Mouse (Mus musculus) gastrocnemius, adult 2 months (tissue): ENCODE results near the gene Brd4. TPM values are rescaled to one million over a fixed set of nuclear protein-coding genes. Genes with fewer than 3 reads are reported as not detected.
A peak's percentile ranks its signal among the peaks of the same experiment; 100 is the strongest.

ENCODE experiments used
- DNase-seq: peaks from one replicate; pipeline ENCODE4 v3.0.0; 2022
- H3K27ac ChIP-seq: fragments of 200-600 bp; 2 replicates; pipeline ENCODE4 v1.8.1; 2022; ENCODE audit warnings: mild to moderate bottlenecking
- H3K4me3 ChIP-seq: fragments of 200-600 bp; 2 replicates; pipeline ENCODE4 v1.8.1; 2022; ENCODE audit warnings: mild to moderate bottlenecking, moderate library complexity
- CTCF ChIP-seq: fragments of 200-600 bp; IDR thresholded peaks from 2 replicates; pipeline ENCODE4 v1.8.1; 2022; ENCODE audit warnings: antibody characterized with exemption, mild to moderate bottlenecking, moderate library complexity
- intact Hi-C: fragments of 180-260 bp; cut with DNase I; formaldehyde crosslinking; loops from one replicate; pipeline ENCODE4 v1.15.1; 2025
- total RNA-seq, 2 experiments: library from RNA; stranded (reverse); gene quantifications; 2 replicates each; pipeline ENCODE4 v1.2.3; 2021

Gene Brd4
- total RNA-seq, 2 experiments from 2014 or later: 45.8 to 47.4 TPM

DNA sequence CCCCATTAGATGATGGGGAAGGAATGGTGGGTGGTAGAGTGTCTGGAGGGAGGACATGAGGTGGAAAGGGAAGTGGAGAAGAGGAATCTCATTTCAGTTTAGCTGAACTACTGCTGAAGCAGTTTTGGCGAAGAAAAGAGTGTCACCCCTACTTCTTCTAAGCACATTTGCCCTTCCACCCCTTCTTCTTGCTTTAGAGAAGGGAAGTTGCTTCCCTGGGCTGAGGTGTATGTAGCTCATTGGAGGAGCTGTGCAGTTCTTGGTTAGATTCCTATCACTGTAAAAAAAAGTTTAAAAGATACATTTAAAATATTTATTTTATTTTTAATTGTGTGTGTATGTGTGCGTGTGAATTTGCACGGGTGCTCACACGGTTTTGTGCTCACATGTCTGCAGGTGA lies 107.6 kb downstream of the Brd4 start:
- Histone ChIP-seq H3K27ac (no peak overlapping the region), H3K4me3 (no peak overlapping the region)
- TF ChIP-seq CTCF: no peak
- no peak for DNase-seq
- intact Hi-C loops: no loop called here

DNA sequence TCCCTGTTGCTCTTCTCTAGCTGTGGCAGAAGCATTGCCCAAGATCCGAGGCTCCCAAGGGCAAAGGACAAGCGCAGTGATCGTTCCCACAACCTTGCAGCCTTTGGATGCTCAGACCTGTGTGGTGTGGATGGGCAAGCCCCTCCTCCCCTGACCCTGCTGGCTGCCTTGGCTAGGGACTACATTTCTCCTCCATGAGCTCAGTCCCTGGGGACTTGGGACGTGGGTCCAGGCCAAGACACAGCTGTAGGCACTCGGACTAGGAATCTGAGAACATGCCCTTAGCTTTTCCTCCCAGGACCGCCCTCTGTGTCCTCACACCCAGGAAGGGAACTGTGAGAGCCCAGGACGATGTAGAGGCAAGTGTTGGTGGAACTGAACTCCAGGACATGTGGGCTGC lies 111.4 kb downstream of the Brd4 start:
- H3K27ac ChIP-seq: peak overlapping the region; percentile 74
- intact Hi-C loops: no loop called here
- peak; percentile 87 for DNase-seq

DNA sequence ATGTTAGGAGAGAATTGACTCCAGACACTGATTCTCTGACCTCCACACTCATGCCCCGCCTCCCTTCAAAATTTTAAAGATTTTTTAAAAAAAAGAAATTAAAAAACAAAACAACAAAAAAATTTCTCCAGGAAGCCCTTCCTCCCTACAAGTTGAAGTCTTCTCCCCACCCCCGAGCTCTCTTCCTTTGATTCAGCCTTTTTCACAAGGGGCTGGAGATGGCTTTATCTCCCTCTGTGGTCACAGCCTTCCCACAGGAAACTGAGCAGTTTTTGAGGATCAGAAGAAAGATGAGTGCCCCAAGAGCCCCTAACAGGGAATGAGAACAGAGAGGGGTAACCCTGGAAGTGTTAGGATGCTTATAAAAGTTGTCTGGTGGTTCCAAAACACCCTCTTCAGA lies 112.0 kb downstream of the Brd4 start:
- Histone ChIP-seq H3K4me3 (no peak overlapping the region), H3K27ac (peak overlapping the region; percentile 74)
- no peak for DNase-seq
- intact Hi-C loops: no loop called here
- no peak for TF ChIP-seq CTCF

More for the DNA sequence above, 111.4 kb downstream of the Brd4 start:
- no peak for TF ChIP-seq CTCF
- no peak overlapping the region for H3K4me3 ChIP-seq

DNA sequence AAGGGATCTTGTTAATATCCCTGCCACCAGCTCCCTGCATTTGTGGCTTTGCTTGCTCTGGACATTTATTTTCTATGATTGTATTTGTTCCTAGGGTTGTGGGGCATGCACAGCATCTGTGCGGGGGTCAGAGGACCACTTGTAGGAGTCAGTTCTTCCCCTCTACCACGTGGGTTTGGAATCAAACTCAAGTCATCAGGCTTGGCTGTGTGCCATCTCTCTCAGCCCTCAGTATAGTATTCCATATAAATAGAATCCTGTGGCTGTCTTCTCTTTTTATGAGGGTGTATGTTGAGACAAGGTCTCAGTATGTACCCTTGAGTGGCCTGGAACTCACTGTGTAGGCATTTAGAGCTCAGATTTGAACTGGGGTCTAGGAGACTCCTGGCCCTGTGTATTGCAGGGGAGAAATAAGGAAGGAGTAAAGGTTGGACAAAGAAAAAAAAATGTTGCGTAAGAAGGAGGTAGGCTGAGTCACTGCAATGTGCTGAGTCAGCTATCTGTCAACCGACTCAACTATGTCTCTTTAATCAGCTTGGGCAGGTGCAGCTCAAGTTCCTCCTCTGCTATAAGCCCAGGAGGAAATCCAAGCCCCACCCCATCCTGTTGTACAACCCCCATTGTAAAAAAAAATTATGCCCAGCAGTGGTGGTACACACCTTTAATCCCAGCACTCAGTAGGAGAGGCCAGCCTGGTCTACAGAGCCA lies 114.8 kb downstream of the Brd4 start:
- intact Hi-C loops: no loop called here
- no peak for DNase-seq
- no peak overlapping the region for H3K27ac ChIP-seq
- H3K4me3 ChIP-seq: no peak overlapping the region
- no peak for TF ChIP-seq CTCF

DNA sequence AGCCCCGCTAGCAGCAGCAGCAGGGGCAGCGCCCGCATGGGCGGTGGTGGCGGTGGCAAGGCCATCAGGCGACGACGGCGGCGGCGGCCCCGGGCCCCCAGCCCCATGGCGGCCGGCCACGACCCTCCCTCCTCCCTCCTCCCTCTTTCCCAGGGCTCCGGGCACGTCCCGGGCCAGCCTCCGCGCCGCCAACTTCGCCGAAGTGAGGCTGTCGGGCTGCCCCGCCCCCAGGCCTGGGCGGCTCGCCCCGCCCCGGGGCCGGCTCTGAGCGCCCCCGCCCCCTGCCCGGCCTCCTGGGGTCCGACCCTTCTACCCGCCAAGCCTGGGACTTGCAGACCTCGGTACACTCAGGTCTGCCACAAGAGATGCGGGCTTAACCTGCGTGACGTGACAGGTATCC lies 117.8 kb downstream of the Brd4 start, which contains the start of gene Notch3:
Notch3 (minus strand) TSS at position 166 of the 400 bp plus-strand sequence.
- TF ChIP-seq CTCF: no peak
- peak within 1 kb of the TSS; percentile 76 for H3K4me3 ChIP-seq
- intact Hi-C loops: no loop called here
- peak; percentile 76 for DNase-seq
- peak within 1 kb of the TSS; percentile 78 for H3K27ac ChIP-seq

DNA sequence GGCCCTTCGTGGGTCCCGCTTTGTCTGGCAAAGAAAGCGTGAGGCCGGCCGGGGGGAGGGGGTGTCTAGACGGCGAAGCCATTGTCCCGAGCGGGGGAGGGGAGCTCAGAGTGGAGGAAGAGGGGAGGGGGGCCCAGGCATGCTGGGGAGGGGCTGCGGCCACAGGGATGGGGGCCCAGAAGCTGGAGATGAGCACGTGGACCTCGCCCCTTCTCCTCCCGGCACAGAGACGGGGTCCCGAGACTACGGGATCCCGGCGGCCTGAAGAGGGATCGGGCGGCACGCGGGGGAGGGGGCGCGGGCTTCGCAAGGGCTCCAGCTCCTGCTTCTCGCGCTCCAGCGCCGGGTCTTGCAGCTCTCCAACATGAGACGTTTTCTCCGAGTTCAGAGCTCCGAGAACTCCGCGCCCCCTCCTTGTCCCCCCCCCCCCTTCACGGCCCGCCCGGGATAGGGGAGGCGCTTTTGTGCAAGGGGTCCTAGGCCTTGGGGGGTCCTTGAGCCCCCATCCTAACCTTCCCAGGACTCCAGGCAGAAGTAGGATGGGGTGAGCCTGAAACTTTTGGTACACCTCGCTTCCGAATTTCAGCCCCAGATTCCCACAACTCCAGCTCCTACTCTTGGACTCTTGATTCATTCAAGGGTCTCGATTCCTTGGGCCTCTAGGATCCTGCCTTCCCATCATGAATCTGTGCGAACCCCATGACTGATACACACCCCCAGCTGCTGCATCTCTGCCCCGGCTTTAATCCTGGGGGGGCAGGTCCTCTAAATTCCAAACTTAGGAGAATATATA lies 118.5 kb downstream of the Brd4 start:
- Histone ChIP-seq H3K4me3 (peak overlapping the region; percentile 76), H3K27ac (peak overlapping the region; percentile 78)
- DNase-seq: peak; percentile 55
- TF ChIP-seq CTCF: no peak
- intact Hi-C loops: no loop called here

DNA sequence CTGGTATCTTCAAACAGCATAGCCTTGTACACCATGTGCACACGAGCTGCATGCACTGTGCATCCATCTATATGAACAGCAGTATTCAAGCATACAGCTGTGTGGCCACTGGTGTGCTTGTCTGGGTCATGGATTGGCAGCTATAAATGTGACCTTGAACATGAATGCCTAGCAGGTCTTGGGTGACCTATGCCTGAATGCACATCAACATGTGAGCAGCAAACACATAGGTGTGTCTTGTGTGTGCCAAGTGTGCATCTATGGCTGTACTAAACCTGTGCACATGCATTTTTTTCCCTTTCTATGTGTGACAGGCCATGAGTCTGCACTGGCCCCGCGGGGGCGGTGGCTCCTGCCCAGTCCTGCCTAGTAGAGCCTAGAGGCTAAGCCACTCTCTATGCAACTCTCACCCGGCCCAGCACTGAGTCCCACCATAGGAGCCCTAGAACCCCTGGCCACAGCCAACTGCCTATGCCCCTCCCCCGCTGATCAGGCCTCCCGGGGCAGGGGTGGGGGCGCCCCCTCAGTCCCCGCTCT lies 119.2 kb downstream of the Brd4 start:
- peak overlapping the region; percentile 76 for H3K4me3 ChIP-seq
- intact Hi-C loops: no loop called here
- no peak for DNase-seq

DNA sequence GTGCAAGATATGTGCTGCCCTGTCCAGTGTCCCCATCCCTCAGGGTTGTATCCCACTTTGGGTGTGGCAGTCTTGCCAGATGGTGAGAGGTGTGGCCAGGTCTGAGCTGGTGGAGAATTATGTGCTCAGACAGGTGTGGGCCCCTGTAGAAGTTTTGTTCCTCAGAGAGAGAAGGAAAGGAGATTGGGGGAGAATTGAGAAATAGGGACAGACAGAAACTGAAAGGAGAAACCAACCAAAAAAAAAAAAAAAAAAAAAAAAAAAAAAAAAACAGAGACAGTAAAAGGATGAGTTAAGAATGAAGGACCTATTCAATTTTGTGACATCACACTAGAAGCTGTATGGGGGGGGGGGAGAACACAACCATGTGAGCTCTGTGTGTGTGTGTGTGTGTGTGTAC lies 119.7 kb downstream of the Brd4 start:
- Histone ChIP-seq H3K4me3 (peak overlapping the region; percentile 76), H3K27ac (peak overlapping the region; percentile 78)
- no peak for TF ChIP-seq CTCF
- no peak for DNase-seq
- intact Hi-C loops: loop anchor here (5.0 kb wide), 1 partner anchor 43 kb away; no protein-coding TSS in a partner anchor

More for the DNA sequence above, 119.2 kb downstream of the Brd4 start:
- TF ChIP-seq CTCF: no peak
- peak overlapping the region; percentile 78 for H3K27ac ChIP-seq

DNA sequence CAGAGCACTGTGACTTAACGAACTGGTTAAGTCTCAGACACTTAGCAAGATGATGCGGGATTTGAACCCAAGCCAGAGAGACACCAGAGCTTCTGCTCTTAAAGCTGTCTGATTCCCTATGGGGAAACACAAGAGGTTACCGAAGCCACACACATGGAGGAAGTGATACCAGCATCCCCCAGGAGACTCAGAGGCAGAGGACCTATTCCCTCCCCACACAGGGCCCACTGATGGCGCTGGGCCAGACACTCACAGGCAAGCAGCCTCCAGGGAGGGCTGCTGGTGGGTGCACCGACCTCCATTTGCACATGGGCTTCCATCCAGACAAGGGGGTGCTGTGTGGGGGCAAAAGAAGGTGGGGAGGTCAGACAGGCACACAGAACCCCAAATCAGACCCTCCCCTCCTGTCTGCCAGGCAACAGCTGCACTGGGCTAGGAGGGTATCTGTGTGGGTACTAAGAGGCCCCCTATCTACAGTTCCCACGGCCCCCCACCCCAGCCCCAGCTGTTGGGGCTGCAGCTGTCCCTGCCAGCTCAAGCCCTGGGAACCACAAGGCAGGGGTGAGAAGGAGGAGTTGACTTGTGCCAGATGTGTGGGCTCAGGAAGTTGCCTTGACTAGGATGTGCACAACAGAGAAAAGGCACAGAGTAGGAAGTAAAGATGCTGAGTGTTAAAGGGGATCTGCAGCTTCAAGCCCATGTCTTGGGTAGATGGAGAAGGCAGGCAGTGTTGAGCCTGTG lies 120.4 kb downstream of the Brd4 start:
- H3K4me3 ChIP-seq: peak overlapping the region; percentile 75
- peak overlapping the region; percentile 74 for H3K27ac ChIP-seq
- no peak for TF ChIP-seq CTCF
- no peak for DNase-seq
- intact Hi-C loops: loop anchor here (5.0 kb wide), 1 partner anchor 43 kb away; no protein-coding TSS in a partner anchor

DNA sequence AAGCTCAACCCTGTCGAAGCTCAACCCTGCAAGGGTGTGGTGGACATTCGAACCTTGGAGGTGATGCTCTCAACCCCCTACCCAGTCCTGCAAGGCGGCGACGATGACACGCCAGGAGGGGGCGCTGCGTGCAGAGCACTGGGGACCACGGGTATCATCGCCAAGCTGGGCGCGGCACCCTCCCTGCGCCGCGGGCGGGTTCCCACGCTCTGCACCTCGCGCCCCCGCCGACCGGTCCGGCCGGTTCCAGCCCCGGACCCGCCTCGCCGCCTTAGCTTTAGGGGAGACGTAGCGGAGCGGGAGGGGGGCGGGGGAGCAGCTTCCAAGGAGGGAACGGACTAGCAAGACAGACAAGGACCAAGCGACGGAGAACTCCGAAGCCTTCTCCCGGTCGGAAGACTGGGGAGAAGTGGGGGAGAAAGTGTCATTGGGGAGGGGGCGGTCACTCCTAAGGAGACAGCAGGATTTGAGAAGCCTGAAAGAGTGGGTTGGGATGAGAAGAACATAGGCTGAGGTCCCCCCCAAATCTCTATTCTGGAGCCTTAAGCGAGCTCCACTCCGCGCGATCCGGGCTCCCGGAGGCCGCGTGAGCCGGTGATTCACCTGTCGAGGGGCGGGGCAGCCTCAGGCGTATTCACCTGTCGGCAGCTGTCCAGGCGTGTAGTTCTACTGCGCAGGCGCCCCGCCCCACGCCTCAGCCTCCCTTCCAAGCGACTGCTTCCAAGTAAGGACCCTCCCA lies 122.2 kb downstream of the Brd4 start:
- intact Hi-C loops: loop anchor here (5.0 kb wide), 1 partner anchor 45 kb away; no protein-coding TSS in a partner anchor

DNA sequence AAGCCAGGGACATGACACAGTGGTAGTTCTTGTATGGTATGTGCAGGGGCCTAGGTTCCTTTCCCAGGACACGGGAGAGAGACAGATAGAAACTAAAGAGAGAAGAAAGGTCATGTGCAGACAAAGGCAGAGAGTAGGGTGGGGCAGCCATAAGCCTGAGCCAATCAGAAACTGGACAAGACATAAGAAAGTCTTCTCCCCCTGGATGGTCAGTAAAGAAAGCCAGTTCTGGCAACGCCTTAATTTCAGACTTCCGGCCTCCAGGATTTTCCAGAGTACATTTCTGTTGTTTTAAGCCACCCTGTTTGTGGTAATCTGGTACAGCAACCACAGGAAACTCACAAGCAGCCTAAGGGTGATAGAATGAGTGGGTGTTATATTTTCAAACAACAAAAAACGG lies 123.6 kb downstream of the Brd4 start:
- no peak for DNase-seq
- intact Hi-C loops: loop anchor here (5.0 kb wide), 1 partner anchor 46 kb away; no protein-coding TSS in a partner anchor
- Histone ChIP-seq H3K27ac (peak overlapping the region; percentile 74), H3K4me3 (peak overlapping the region; percentile 75; the same call in 1 of the 2 replicates)
- no peak for TF ChIP-seq CTCF

More for the DNA sequence above, 122.2 kb downstream of the Brd4 start:
- DNase-seq: peak; percentile 84
- Histone ChIP-seq H3K27ac (peak overlapping the region; percentile 74), H3K4me3 (peak overlapping the region; percentile 75)
- TF ChIP-seq CTCF: peak; percentile 80

DNA sequence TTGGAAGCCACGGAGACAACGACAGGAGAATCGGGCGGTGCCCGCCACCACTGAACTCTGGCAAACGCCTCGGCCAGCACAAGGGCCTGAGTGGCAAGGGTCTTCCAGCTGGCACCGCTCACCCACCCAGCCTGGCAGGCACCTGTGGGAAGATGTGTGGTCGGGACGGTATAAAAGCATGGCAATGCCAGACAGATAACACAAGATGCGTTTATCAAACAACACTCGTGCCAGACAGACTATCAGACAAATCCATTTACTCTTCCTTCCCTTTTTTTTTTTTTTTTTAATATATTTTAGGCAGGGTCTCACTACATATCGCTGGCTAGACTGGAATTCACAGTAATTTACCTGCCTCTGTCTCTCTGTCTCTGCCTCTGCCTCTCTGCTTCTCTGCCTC lies 125.7 kb downstream of the Brd4 start:
- DNase-seq: no peak
- no peak for TF ChIP-seq CTCF
- Histone ChIP-seq H3K27ac (no peak overlapping the region), H3K4me3 (no peak overlapping the region; the same call in 1 of the 2 replicates)
- intact Hi-C loops: no loop called here
